Mouse (Mus musculus): ENCODE measurements around the gene Sass6. TPM values are rescaled to one million over a fixed set of nuclear protein-coding genes. Genes with fewer than 3 reads are reported as not detected.

Sass6 gene
- total and polyA plus RNA-seq, 3 experiments: 10.0 to 23.1 (median 12.4) TPM

- Histone ChIP-seq H3K79me2 (replicated peaks; ENCODE audit: control insufficient read depth, extremely low read depth, insufficient read depth, poor library complexity, severe bottlenecking) (peaks cover 4% of the 10 kb centered on the region; the same call in 1 of the 2 replicates), H3K9me3 (replicated peaks; ENCODE audit: low read length) (no peaks in the 10 kb centered on the region), H3K27me3 (replicated peaks) (no peaks in the 10 kb centered on the region), H3K4me3 (replicated peaks in 1 of 3; ENCODE audit: low read depth in 2 of 3, low read length in 2 of 3, poor library complexity in 1 of 3) (no peak overlapping the region), H3K4me1 (ENCODE audit: control insufficient read depth in 1 of 2, insufficient read depth in 2 of 2) (peaks cover 0 to 5% of the 10 kb centered on the region in 2 experiments; a peak in 1 of 4 replicates), H3K4me2 (ENCODE audit: insufficient read depth, low read depth, poor library complexity, severe bottlenecking) (no peak overlapping the region), H3K9ac (ENCODE audit: insufficient read depth, low read depth) (no peak overlapping the region), H3K27ac (ENCODE audit: insufficient read depth, low read depth) (no peak overlapping the region), H3K36me3 (replicated peaks in 1 of 2; ENCODE audit: control insufficient read depth in 1 of 2, insufficient read depth in 1 of 2, low read length in 1 of 2) (peaks cover 15 to 53% of the 10 kb centered on the region in 2 experiments)
- in situ Hi-C loops (cut with MboI; ENCODE audit: low pct_ligation_motif_present, low pct_unique_long_range_greater_than_20kb, low sequenced_read_pairs): no loop called here
- dilution Hi-C loops (cut with MboI; ENCODE audit: extremely low pct_ligation_motif_present, extremely low pct_unique_long_range_greater_than_20kb, low sequenced_read_pairs): no loop called here
- DNase-seq (ENCODE audit: extremely low read depth): no peak
- TF ChIP-seq RCOR1 (conservative IDR thresholded peaks at IDR 0.05; ENCODE audit: low read depth, low read length) (no peak), TCF12 (IDR thresholded peaks at IDR 0.05; ENCODE audit: low read depth, low read length) (no peak), USF2 (conservative IDR thresholded peaks at IDR 0.05; ENCODE audit: low read depth, low read length) (no peak), MAZ (IDR thresholded peaks at IDR 0.05; ENCODE audit: low read depth, low read length) (no peak), ZMIZ1 (IDR thresholded peaks at IDR 0.05; ENCODE audit: low read depth, low read length) (no peak), ZNF384 (IDR thresholded peaks at IDR 0.05; ENCODE audit: low read depth, low read length) (no peak), ETS1 (conservative IDR thresholded peaks at IDR 0.05; ENCODE audit: low read depth, low read length) (no peak), RAD21 (IDR thresholded peaks at IDR 0.05; ENCODE audit: low read depth, low read length) (no peak), ZC3H11A (IDR thresholded peaks at IDR 0.05; ENCODE audit: low read depth, low read length) (no peak), ZKSCAN1 (IDR thresholded peaks at IDR 0.05; ENCODE audit: borderline replicate concordance, low read depth, low read length) (no peak), JUND (conservative IDR thresholded peaks at IDR 0.05; ENCODE audit: low read depth, low read length) (no peak), TBP (conservative IDR thresholded peaks at IDR 0.05; ENCODE audit: low read depth, low read length) (no peak)
These were observed 9.8 kb downstream of the Sass6 start for GRCm38 (mm10) chr3:116604570-116604969.

GRCm38 (mm10) chr3:116614295-116614892, 19.6 kb downstream of the Sass6 start, which contains the start of gene Trmt13:
Trmt13 (minus strand) TSS chr3:116614587.
- no peaks in the 10 kb centered on the region for H3K79me2 ChIP-seq (replicated peaks; ENCODE audit: control insufficient read depth, extremely low read depth, insufficient read depth, poor library complexity, severe bottlenecking)
- dilution Hi-C loops (cut with MboI; ENCODE audit: extremely low pct_ligation_motif_present, extremely low pct_unique_long_range_greater_than_20kb, low sequenced_read_pairs): no loop called here
- no peak within 1 kb of the TSS for H3K9ac ChIP-seq (ENCODE audit: insufficient read depth, low read depth)
- H3K4me3 ChIP-seq (replicated peaks in 1 of 3; ENCODE audit: low read depth in 2 of 3, low read length in 2 of 3, poor library complexity in 1 of 3): no peak within 1 kb of the TSS
- DNase-seq (ENCODE audit: extremely low read depth): no peak
- no peaks in the 10 kb centered on the region for H3K27me3 ChIP-seq (replicated peaks)
- no peak within 1 kb of the TSS for H3K27ac ChIP-seq (ENCODE audit: insufficient read depth, low read depth)
- H3K9me3 ChIP-seq (replicated peaks; ENCODE audit: low read length): no peaks in the 10 kb centered on the region
- peaks cover 35 to 71% of the 10 kb centered on the region in 2 experiments for H3K36me3 ChIP-seq (replicated peaks in 1 of 2; ENCODE audit: control insufficient read depth in 1 of 2, insufficient read depth in 1 of 2, low read length in 1 of 2)
- H3K4me2 ChIP-seq (ENCODE audit: insufficient read depth, low read depth, poor library complexity, severe bottlenecking): no peak within 1 kb of the TSS
- in situ Hi-C loops (cut with MboI; ENCODE audit: low pct_ligation_motif_present, low pct_unique_long_range_greater_than_20kb, low sequenced_read_pairs): no loop called here
- H3K4me1 ChIP-seq (ENCODE audit: control insufficient read depth in 1 of 2, insufficient read depth in 2 of 2): no peaks in the 10 kb centered on the region
- TF ChIP-seq SMC3 (IDR thresholded peaks at IDR 0.05; ENCODE audit: low read depth, low read length) (no peak), MEF2A (IDR thresholded peaks at IDR 0.05; ENCODE audit: borderline replicate concordance, low read depth, low read length) (no peak), CHD2 (IDR thresholded peaks at IDR 0.05; ENCODE audit: low read length) (no peak)
